Mouse (Mus musculus) stomach, postnatal 0 days (tissue): ENCODE measurements around the gene Slc22a18. TPM values are rescaled to one million over a fixed set of nuclear protein-coding genes. Genes with fewer than 3 reads are reported as not detected.
A peak's percentile ranks its signal among the peaks of the same experiment; 100 is the strongest.

Experiments
- ATAC-seq: fragments of 200-750 bp; cut with Nextera tagmentation; 2 replicates; pipeline ENCODE4 v1.8.0; 2017; ENCODE audit not compliant: low FRiP score, low TSS enrichment
- DNase-seq: peaks from one replicate; pipeline ENCODE4 v3.0.0-alpha.2; 2016; ENCODE audit warnings: low spot score
- H3K27ac ChIP-seq: fragments of 300-500 bp; sonication (generic); replicated peaks from 2 replicates; pipeline ENCODE4 v1.5.1; 2014; ENCODE audit warnings: mild to moderate bottlenecking, control low read depth
- H3K27me3 ChIP-seq: fragments of 300-500 bp; sonication (generic); 2 replicates; pipeline ENCODE4 v1.6.1; 2014; ENCODE audit warnings: low read length; ENCODE audit not compliant: control insufficient read depth, insufficient read depth
- H3K36me3 ChIP-seq: fragments of 300-500 bp; sonication (generic); 2 replicates; pipeline ENCODE4 v1.6.1; 2014; ENCODE audit warnings: low read length, mixed read lengths; ENCODE audit not compliant: control insufficient read depth, insufficient read depth
- H3K4me1 ChIP-seq: fragments of 300-500 bp; sonication (generic); replicated peaks from 2 replicates; pipeline ENCODE4 v1.6.1; 2014; ENCODE audit warnings: antibody characterized with exemption; ENCODE audit not compliant: control insufficient read depth, insufficient read depth
- H3K4me2 ChIP-seq: fragments of 300-500 bp; sonication (generic); replicated peaks from 2 replicates; pipeline ENCODE4 v1.6.1; 2014; ENCODE audit warnings: low read depth, mild to moderate bottlenecking, control low read depth, moderate library complexity
- H3K4me3 ChIP-seq: fragments of 300-500 bp; sonication (generic); 2 replicates; pipeline ENCODE4 v1.5.1; 2014; ENCODE audit warnings: low read depth, low read length, control low read depth
- H3K9ac ChIP-seq: fragments of 300-500 bp; sonication (generic); 2 replicates; pipeline ENCODE4 v1.6.1; 2014; ENCODE audit warnings: mild to moderate bottlenecking, low read length, control low read depth, mixed read lengths
- H3K9me3 ChIP-seq: fragments of 300-500 bp; sonication (generic); 2 replicates; pipeline ENCODE4 v1.6.1; 2016; ENCODE audit warnings: low read length; ENCODE audit not compliant: control insufficient read depth
- CTCF ChIP-seq: IDR thresholded peaks from 2 replicates; pipeline ENCODE4 v1.5.1; 2016; ENCODE audit warnings: antibody characterized with exemption, low read depth, mild to moderate bottlenecking, moderate library complexity
- EP300 ChIP-seq: optimal IDR thresholded peaks from 2 replicates; pipeline ENCODE3; 2016; ENCODE audit warnings: antibody characterized with exemption
- WGBS: fragments of 180-500 bp; shearing (Covaris S2); extraction: QIAGEN DNeasy Blood & Tissue Kit; methylation state at CpG from one replicate; pipeline ENCODE4 v1.1.7; 2014; 5-methylcytosine and 5-hydroxymethylcytosine counted together
- polyA plus RNA-seq: library from polyadenylated mRNA; unstranded; fragments of >200 nt; fragmentation: Nextera tagmentation; extraction: Ambion mirVana; gene quantifications from 2 replicates; pipeline ENCODE4 v1.2.1, GENCODE M21; 2015

Slc22a18 gene
- polyA plus RNA-seq, 1 experiment from 2014 or later: 27.0 TPM

GRCm38 (mm10) chr7:143493616-143494126 is 20.1 kb downstream of the Slc22a18 start:
- ATAC-seq (no peak), DNase-seq (no peak)
- Histone ChIP-seq H3K4me2 (no peak overlapping the region), H3K27ac (no peak overlapping the region), H3K4me3 (no peak overlapping the region), H3K4me1 (no peaks in the 10 kb centered on the region), H3K36me3 (no peaks in the 10 kb centered on the region), H3K27me3 (no peaks in the 10 kb centered on the region), H3K9me3 (no peaks in the 10 kb centered on the region), H3K9ac (no peak overlapping the region)
- no peak for TF ChIP-seq CTCF
- TF ChIP-seq EP300: no peak
- 75% methylated on average over 6 of the region's 6 CpGs for WGBS

- no peak overlapping the region for H3K4me2 ChIP-seq
- no peak overlapping the region for H3K27ac ChIP-seq
- H3K4me1 ChIP-seq: no peaks in the 10 kb centered on the region
- H3K27me3 ChIP-seq: no peaks in the 10 kb centered on the region
- no peaks in the 10 kb centered on the region for H3K36me3 ChIP-seq
- ATAC-seq (peak; percentile 63), DNase-seq (peak; percentile 36)
- no peak overlapping the region for H3K9ac ChIP-seq
- H3K4me3 ChIP-seq: no peak overlapping the region
- WGBS: 55% methylated on average over 8 of the region's 8 CpGs
- TF ChIP-seq EP300: no peak
- TF ChIP-seq CTCF: no peak
- no peaks in the 10 kb centered on the region for H3K9me3 ChIP-seq
Observed at GRCm38 (mm10) chr7:143495104-143495961, 21.8 kb downstream of the Slc22a18 start.

- Histone ChIP-seq H3K4me1 (peaks cover 3% of the 10 kb centered on the region), H3K9me3 (no peaks in the 10 kb centered on the region), H3K36me3 (no peaks in the 10 kb centered on the region), H3K27me3 (no peaks in the 10 kb centered on the region), H3K4me3 (no peak overlapping the region), H3K4me2 (no peak overlapping the region), H3K9ac (no peak overlapping the region), H3K27ac (no peak overlapping the region)
- TF ChIP-seq CTCF (no peak), EP300 (no peak)
- peak; percentile 43; the same call in 1 of the 2 replicates for ATAC-seq
- 81% methylated on average over 4 of the region's 4 CpGs for WGBS
- DNase-seq: no peak
Observed at GRCm38 (mm10) chr7:143498584-143498983, 25.0 kb downstream of the Slc22a18 start.

GRCm38 (mm10) chr7:143500912-143501311 is 27.4 kb downstream of the Slc22a18 start:
- peak; percentile 16; the same call in 1 of the 2 replicates for ATAC-seq
- H3K4me2 ChIP-seq: no peak overlapping the region
- WGBS: 30% methylated on average over 2 of the region's 2 CpGs

GRCm38 (mm10) chr7:143501643-143502417 is 28.3 kb downstream of the Slc22a18 start:
- Histone ChIP-seq H3K9me3 (no peaks in the 10 kb centered on the region), H3K4me1 (peaks cover 3% of the 10 kb centered on the region), H3K9ac (peak overlapping the region; percentile 50), H3K4me3 (peak overlapping the region; percentile 44), H3K36me3 (no peaks in the 10 kb centered on the region), H3K27me3 (no peaks in the 10 kb centered on the region), H3K27ac (peak overlapping the region; percentile 24; the same call in 1 of the 2 replicates), H3K4me2 (peak overlapping the region; percentile 87)
- TF ChIP-seq CTCF (no peak), EP300 (no peak)
- WGBS: 4% methylated on average over 55 of the region's 55 CpGs
- ATAC-seq: no peak
- DNase-seq: peak; percentile 61

More at GRCm38 (mm10) chr7:143500912-143501311, 27.4 kb downstream of the Slc22a18 start:
- no peak overlapping the region for H3K4me3 ChIP-seq
- H3K9ac ChIP-seq: no peak overlapping the region
- no peak overlapping the region for H3K27ac ChIP-seq
- peak; percentile 45 for DNase-seq
- TF ChIP-seq CTCF (no peak), EP300 (no peak)
- no peaks in the 10 kb centered on the region for H3K9me3 ChIP-seq
- H3K4me1 ChIP-seq: peaks cover 3% of the 10 kb centered on the region
- H3K36me3 ChIP-seq: no peaks in the 10 kb centered on the region
- no peaks in the 10 kb centered on the region for H3K27me3 ChIP-seq
